Mouse (Mus musculus): Measurements from ENCODE around the gene Cyp2d11. TPM values are rescaled to one million over a fixed set of nuclear protein-coding genes. Genes with fewer than 3 reads are reported as not detected.

The Cyp2d11 gene
- total and polyA plus RNA-seq, 2 experiments from 2014 or later: not detected

GRCm38 (mm10) chr15:82362234-82362633, 31.6 kb downstream of the Cyp2d11 start:
- Histone ChIP-seq H3K36me3 (ENCODE audit: insufficient read depth) (no peaks in the 10 kb centered on the region), H3K9me3 (ENCODE audit: low read length) (no peaks in the 10 kb centered on the region), H3K4me1 (ENCODE audit: insufficient read depth) (no peaks in the 10 kb centered on the region), H3K9ac (no peak overlapping the region), H3K4me3 (ENCODE audit: low read depth, low read length) (no peak overlapping the region), H3K27me3 (ENCODE audit: insufficient read depth, low read length) (no peaks in the 10 kb centered on the region), H3K4me2 (ENCODE audit: low read depth) (no peak overlapping the region), H3K27ac (ENCODE audit: low read depth, low read length) (no peak overlapping the region)
- ATAC-seq: no peak
- no peak for DNase-seq
- WGBS: 86% methylated on average over 3 of the region's 4 CpGs
- TF ChIP-seq CTCF (IDR thresholded peaks at IDR 0.05; ENCODE audit: low read depth): no peak

GRCm38 (mm10) chr15:82361459-82362018, 32.3 kb downstream of the Cyp2d11 start:
- no peak overlapping the region for H3K9ac ChIP-seq
- no peaks in the 10 kb centered on the region for H3K36me3 ChIP-seq (ENCODE audit: insufficient read depth)
- no peak overlapping the region for H3K4me3 ChIP-seq (ENCODE audit: low read depth, low read length)
- H3K9me3 ChIP-seq (ENCODE audit: low read length): no peaks in the 10 kb centered on the region
- peak; percentile 40 for DNase-seq
- ATAC-seq: peak; percentile 69; the same call in 1 of the 2 replicates
- peak; percentile 65 for TF ChIP-seq CTCF (IDR thresholded peaks at IDR 0.05; ENCODE audit: low read depth)
- H3K4me2 ChIP-seq (ENCODE audit: low read depth): no peak overlapping the region
- WGBS: 74% methylated on average over 11 of the region's 11 CpGs
- H3K27ac ChIP-seq (ENCODE audit: low read depth, low read length): no peak overlapping the region
- no peaks in the 10 kb centered on the region for H3K4me1 ChIP-seq (ENCODE audit: insufficient read depth)
- no peaks in the 10 kb centered on the region for H3K27me3 ChIP-seq (ENCODE audit: insufficient read depth, low read length)

- no peak for ATAC-seq
- no peak for TF ChIP-seq CTCF (IDR thresholded peaks at IDR 0.05; ENCODE audit: low read depth)
- no peak overlapping the region for H3K4me3 ChIP-seq (ENCODE audit: low read depth, low read length)
- DNase-seq: no peak
- no peak overlapping the region for H3K4me2 ChIP-seq (ENCODE audit: low read depth)
- H3K4me1 ChIP-seq (ENCODE audit: insufficient read depth): no peaks in the 10 kb centered on the region
- no peaks in the 10 kb centered on the region for H3K36me3 ChIP-seq (ENCODE audit: insufficient read depth)
- H3K9me3 ChIP-seq (ENCODE audit: low read length): no peaks in the 10 kb centered on the region
- H3K27ac ChIP-seq (ENCODE audit: low read depth, low read length): no peak overlapping the region
- H3K27me3 ChIP-seq (ENCODE audit: insufficient read depth, low read length): no peaks in the 10 kb centered on the region
- 65% methylated on average over 22 of the region's 22 CpGs for WGBS
- no peak overlapping the region for H3K9ac ChIP-seq
These were observed 35.2 kb downstream of the Cyp2d11 start for GRCm38 (mm10) chr15:82358431-82359260.

GRCm38 (mm10) chr15:82354126-82354945, 39.5 kb downstream of the Cyp2d11 start, which contains the start of gene Ndufa6:
Gene Ndufa6, minus strand, starts transcription at chr15:82354322.
- peak; percentile 99 for TF ChIP-seq CTCF (IDR thresholded peaks at IDR 0.05; ENCODE audit: low read depth)
- WGBS: 2% methylated on average over 57 of the region's 57 CpGs

GRCm38 (mm10) chr15:82353745-82354113, 40.1 kb downstream of the Cyp2d11 start:
- H3K4me1 ChIP-seq (ENCODE audit: insufficient read depth): peaks cover 11% of the 10 kb centered on the region
- H3K27ac ChIP-seq (ENCODE audit: low read depth, low read length): peak overlapping the region; percentile 88
- H3K9ac ChIP-seq: peak overlapping the region; percentile 99
- H3K4me2 ChIP-seq (ENCODE audit: low read depth): peak overlapping the region; percentile 78
- TF ChIP-seq CTCF (IDR thresholded peaks at IDR 0.05; ENCODE audit: low read depth): no peak
- peak; percentile 34 for DNase-seq
- peak; percentile 30 for ATAC-seq
- WGBS: under 1% methylated on average over 23 of the region's 23 CpGs
- peak overlapping the region; percentile 97 for H3K4me3 ChIP-seq (ENCODE audit: low read depth, low read length)
- no peaks in the 10 kb centered on the region for H3K9me3 ChIP-seq (ENCODE audit: low read length)
- H3K36me3 ChIP-seq (ENCODE audit: insufficient read depth): peaks cover 21% of the 10 kb centered on the region
- H3K27me3 ChIP-seq (ENCODE audit: insufficient read depth, low read length): no peaks in the 10 kb centered on the region

More at GRCm38 (mm10) chr15:82354126-82354945, 39.5 kb downstream of the Cyp2d11 start, which contains the start of gene Ndufa6:
- Histone ChIP-seq H3K4me2 (ENCODE audit: low read depth) (peak within 1 kb of the TSS; percentile 78), H3K27me3 (ENCODE audit: insufficient read depth, low read length) (no peaks in the 10 kb centered on the region), H3K9ac (peak within 1 kb of the TSS; percentile 99), H3K4me3 (ENCODE audit: low read depth, low read length) (peak within 1 kb of the TSS; percentile 97), H3K4me1 (ENCODE audit: insufficient read depth) (peaks cover 11% of the 10 kb centered on the region), H3K27ac (ENCODE audit: low read depth, low read length) (peak within 1 kb of the TSS; percentile 88), H3K9me3 (ENCODE audit: low read length) (no peaks in the 10 kb centered on the region), H3K36me3 (ENCODE audit: insufficient read depth) (peaks cover 15% of the 10 kb centered on the region)
- ATAC-seq (peak; percentile 100), DNase-seq (peak; percentile 99)

GRCm38 (mm10) chr15:82353078-82353744, 40.6 kb downstream of the Cyp2d11 start:
- peaks cover 11% of the 10 kb centered on the region for H3K4me1 ChIP-seq (ENCODE audit: insufficient read depth)
- WGBS: 28% methylated on average over 14 of the region's 14 CpGs
- DNase-seq (no peak), ATAC-seq (no peak)
- peaks cover 26% of the 10 kb centered on the region for H3K36me3 ChIP-seq (ENCODE audit: insufficient read depth)
- peak overlapping the region; percentile 78 for H3K4me2 ChIP-seq (ENCODE audit: low read depth)
- H3K9me3 ChIP-seq (ENCODE audit: low read length): no peaks in the 10 kb centered on the region
- H3K4me3 ChIP-seq (ENCODE audit: low read depth, low read length): peak overlapping the region; percentile 97
- peak overlapping the region; percentile 99 for H3K9ac ChIP-seq
- H3K27ac ChIP-seq (ENCODE audit: low read depth, low read length): peak overlapping the region; percentile 88; the same call in 1 of the 2 replicates
- H3K27me3 ChIP-seq (ENCODE audit: insufficient read depth, low read length): no peaks in the 10 kb centered on the region
- no peak for TF ChIP-seq CTCF (IDR thresholded peaks at IDR 0.05; ENCODE audit: low read depth)

Measured in forebrain, postnatal 0 days (tissue).